Mouse (Mus musculus): ENCODE results near the gene Kmt5b.

Kmt5b gene

GRCm38 (mm10) chr19:3767276-3767780, at the start of gene Kmt5b:
Gene Kmt5b (plus strand): TSS chr19:3767421.
- peak; percentile 62 for DNase-seq

GRCm38 (mm10) chr19:3718481-3719361, 48.5 kb upstream of the Kmt5b start:
- DNase-seq: peak; percentile 82

- DNase-seq: peak; percentile 80
Observed at GRCm38 (mm10) chr19:3719362-3719891, 47.8 kb upstream of the Kmt5b start.

- DNase-seq: no peak
Observed at GRCm38 (mm10) chr19:3723170-3723569, 44.1 kb upstream of the Kmt5b start.

GRCm38 (mm10) chr19:3723904-3724303, 43.3 kb upstream of the Kmt5b start:
- peak; percentile 42 for DNase-seq

- peak; percentile 88 for DNase-seq
Observed at GRCm38 (mm10) chr19:3724779-3725178, 42.4 kb upstream of the Kmt5b start.

- no peak for DNase-seq
Observed at GRCm38 (mm10) chr19:3728901-3729300, 38.3 kb upstream of the Kmt5b start.

GRCm38 (mm10) chr19:3730781-3731646, 36.2 kb upstream of the Kmt5b start:
- DNase-seq: no peak

GRCm38 (mm10) chr19:3736001-3736400, 31.2 kb upstream of the Kmt5b start:
- peak; percentile 38 for DNase-seq

GRCm38 (mm10) chr19:3739650-3740049, 27.6 kb upstream of the Kmt5b start:
- DNase-seq: no peak

GRCm38 (mm10) chr19:3742716-3743115, 24.5 kb upstream of the Kmt5b start:
- DNase-seq: no peak

GRCm38 (mm10) chr19:3743362-3743761, 23.9 kb upstream of the Kmt5b start:
- no peak for DNase-seq

- DNase-seq: peak; percentile 71
Observed at GRCm38 (mm10) chr19:3743851-3744512, 23.2 kb upstream of the Kmt5b start.

GRCm38 (mm10) chr19:3752621-3753239, 14.5 kb upstream of the Kmt5b start:
- DNase-seq: no peak

- no peak for DNase-seq
Observed at GRCm38 (mm10) chr19:3753240-3753633, 14.0 kb upstream of the Kmt5b start.

- no peak for DNase-seq
Observed at GRCm38 (mm10) chr19:3753738-3754137, 13.5 kb upstream of the Kmt5b start.

- DNase-seq: no peak
Observed at GRCm38 (mm10) chr19:3757861-3758260, 9.4 kb upstream of the Kmt5b start.

GRCm38 (mm10) chr19:3765221-3765820, 1.9 kb upstream of the Kmt5b start:
- DNase-seq: no peak

GRCm38 (mm10) chr19:3766378-3766777, 843 bp upstream of the Kmt5b start:
- no peak for DNase-seq

GRCm38 (mm10) chr19:3767781-3768696, 818 bp downstream of the Kmt5b start:
- peak; percentile 82 for DNase-seq

All from kidney, adult 9 months (tissue).